Mouse (Mus musculus): ENCODE data around the gene Tmem108. TPM values are rescaled to one million over a fixed set of nuclear protein-coding genes. Genes with fewer than 3 reads are reported as not detected.

Tmem108 gene
- polyA plus RNA-seq, 1 experiment from 2014 or later, result 88.6 TPM

DNA sequence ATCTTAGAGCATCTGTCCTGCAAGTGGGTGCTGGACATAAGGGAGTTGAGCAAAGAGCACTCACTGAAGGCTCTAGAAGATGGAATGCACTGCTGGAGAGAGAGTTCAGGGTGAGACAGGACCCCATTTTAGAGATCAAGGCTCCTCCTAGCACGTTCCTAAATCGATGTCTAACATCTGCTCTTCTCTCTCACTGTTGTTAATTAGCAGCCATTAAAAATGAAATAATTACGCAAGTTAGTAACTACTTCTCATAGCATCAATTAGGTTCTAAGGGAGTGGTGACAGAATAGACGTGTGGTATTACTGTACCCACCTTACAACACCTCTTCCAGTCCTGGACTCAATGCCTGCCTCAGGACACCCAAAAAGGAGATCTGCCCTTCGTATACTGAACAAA, 103.7 kb downstream of the Tmem108 start:
- no peaks in the 10 kb centered on the region for H3K27me3 ChIP-seq (replicated peaks; ENCODE audit: control insufficient read depth, insufficient read depth, low read length)
- H3K9ac ChIP-seq (replicated peaks; ENCODE audit: low read depth, low read length), result no peak overlapping the region
- peaks cover 32% of the 10 kb centered on the region for H3K4me1 ChIP-seq (replicated peaks; ENCODE audit: control insufficient read depth, insufficient read depth, low read length)
- no peak overlapping the region for H3K4me3 ChIP-seq (replicated peaks; ENCODE audit: low read length)
- no peaks in the 10 kb centered on the region for H3K9me3 ChIP-seq (ENCODE audit: control insufficient read depth, low read length)
- 0 out of 2 replicates have a peak, but pooled peaks have one; percentile 5 for ATAC-seq
- peak overlapping the region; percentile 42; the same call in 1 of the 2 replicates for H3K27ac ChIP-seq (ENCODE audit: low read length)
- H3K4me2 ChIP-seq (ENCODE audit: low read length), result no peak overlapping the region
- no peaks in the 10 kb centered on the region for H3K36me3 ChIP-seq (ENCODE audit: control insufficient read depth, insufficient read depth)
- WGBS, result 44% methylated on average over 5 of the region's 5 CpGs

DNA sequence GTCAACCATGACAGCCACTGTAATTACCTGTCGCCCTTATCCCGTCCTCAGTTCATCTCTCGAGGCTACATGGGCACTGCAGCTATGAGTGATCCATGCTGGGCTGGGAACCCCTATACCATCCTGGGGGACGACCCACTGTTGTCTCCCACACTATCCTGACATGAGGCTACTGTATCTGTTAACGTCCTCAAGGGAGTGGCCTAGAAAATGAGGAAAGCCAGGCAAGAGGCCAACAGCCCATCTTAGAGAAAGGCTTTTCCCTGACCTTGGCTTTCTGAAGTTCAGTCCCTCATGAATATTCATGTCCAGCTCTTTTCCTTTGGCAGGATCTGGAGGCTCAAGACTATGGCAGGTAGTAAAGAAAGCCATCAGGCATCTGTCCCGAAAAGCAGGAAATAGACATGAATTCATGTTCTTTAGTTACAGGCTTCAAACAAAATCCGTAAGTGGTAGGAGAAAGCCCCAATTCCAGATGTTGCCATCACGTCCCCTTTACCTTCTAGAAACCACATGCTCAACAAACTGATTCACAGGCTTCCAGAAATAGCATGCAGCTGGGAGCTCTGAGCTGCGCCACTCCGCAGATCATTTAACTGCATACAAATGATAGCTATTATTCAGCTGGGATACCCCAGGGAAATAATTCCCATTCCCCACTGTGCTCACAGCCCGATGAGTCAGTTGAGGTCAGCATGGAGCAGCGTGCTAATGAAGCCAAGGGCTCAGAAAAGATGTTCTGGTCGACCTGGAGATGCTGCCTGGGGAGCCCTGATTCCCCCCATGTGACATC, 104.3 kb downstream of the Tmem108 start:
- ATAC-seq, result peak; percentile 63
- Histone ChIP-seq H3K27ac (ENCODE audit: low read length) (peak overlapping the region; percentile 42), H3K9ac (replicated peaks; ENCODE audit: low read depth, low read length) (no peak overlapping the region), H3K9me3 (ENCODE audit: control insufficient read depth, low read length) (no peaks in the 10 kb centered on the region), H3K4me3 (replicated peaks; ENCODE audit: low read length) (no peak overlapping the region), H3K27me3 (replicated peaks; ENCODE audit: control insufficient read depth, insufficient read depth, low read length) (no peaks in the 10 kb centered on the region), H3K4me2 (ENCODE audit: low read length) (no peak overlapping the region), H3K36me3 (ENCODE audit: control insufficient read depth, insufficient read depth) (no peaks in the 10 kb centered on the region), H3K4me1 (replicated peaks; ENCODE audit: control insufficient read depth, insufficient read depth, low read length) (peaks cover 38% of the 10 kb centered on the region)
- 20% methylated on average over 13 of the region's 13 CpGs for WGBS

DNA sequence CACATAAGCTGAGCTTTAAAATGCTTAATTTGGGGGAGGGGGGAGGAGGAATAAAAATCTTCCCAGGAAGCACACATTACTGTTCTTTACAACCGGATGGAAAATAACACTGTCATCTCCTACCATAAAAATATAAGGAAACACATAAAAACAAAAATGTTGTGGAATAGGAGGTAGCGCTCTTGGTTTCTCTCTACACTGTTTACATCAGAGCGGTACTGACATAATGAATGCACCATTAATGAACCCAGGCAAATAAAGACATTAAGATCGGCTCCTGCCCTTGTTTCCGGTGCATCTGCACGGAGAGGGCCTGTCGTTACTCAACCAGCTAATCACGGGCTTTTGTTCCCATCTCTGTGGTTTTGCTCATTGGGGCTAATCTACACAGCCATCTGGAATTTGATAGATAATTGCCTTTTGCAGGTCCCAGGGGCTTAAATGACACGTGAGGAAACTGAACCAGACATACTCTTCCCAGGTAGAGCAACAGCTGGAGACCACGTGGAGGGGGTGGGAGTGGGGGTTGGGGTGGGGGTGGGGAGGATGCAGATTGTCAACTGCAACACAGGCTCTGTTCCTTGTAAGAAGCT, 107.5 kb downstream of the Tmem108 start:
- Histone ChIP-seq H3K27ac (ENCODE audit: low read length) (peak overlapping the region; percentile 81), H3K9ac (replicated peaks; ENCODE audit: low read depth, low read length) (no peak overlapping the region), H3K4me3 (replicated peaks; ENCODE audit: low read length) (no peak overlapping the region), H3K27me3 (replicated peaks; ENCODE audit: control insufficient read depth, insufficient read depth, low read length) (no peaks in the 10 kb centered on the region), H3K9me3 (ENCODE audit: control insufficient read depth, low read length) (no peaks in the 10 kb centered on the region), H3K4me1 (replicated peaks; ENCODE audit: control insufficient read depth, insufficient read depth, low read length) (peaks cover 43% of the 10 kb centered on the region), H3K36me3 (ENCODE audit: control insufficient read depth, insufficient read depth) (no peaks in the 10 kb centered on the region), H3K4me2 (ENCODE audit: low read length) (no peak overlapping the region)
- peak; percentile 50 for ATAC-seq
- WGBS, result 7% methylated on average over 10 of the region's 10 CpGs

DNA sequence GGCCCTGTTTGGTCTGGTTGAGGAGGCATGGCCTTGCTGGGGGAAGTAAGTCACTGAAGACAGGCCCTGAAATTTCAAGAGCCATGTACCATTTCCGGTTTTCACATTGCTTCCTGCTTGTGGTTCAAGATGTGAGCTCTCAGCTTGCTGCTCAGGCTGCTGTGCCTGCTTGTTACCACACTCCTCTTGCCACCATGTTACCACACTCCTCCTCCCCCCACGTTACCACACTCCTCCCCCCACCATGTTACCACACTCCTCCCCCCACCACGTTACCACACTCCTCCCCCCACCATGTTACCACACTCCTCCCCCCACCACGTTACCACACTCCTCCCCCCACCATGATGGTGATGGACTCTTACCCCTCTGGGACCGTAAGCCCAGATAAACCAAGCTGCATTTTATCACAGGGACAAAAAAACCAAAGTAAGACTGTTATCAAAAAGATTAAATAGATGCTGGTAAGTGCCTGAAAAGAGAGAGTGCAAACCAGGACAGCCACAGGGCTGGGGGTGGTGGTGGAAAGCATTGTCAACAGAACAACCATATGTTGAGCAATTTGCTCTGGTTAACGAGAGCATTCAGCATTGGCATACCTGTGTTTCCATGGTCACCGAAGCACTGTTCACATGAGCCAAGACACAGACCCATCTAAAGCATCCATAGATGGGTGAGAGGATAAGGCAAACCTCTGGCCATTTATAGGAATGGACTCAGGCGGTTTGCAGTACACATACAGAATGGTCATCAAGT, 109.3 kb downstream of the Tmem108 start:
- ATAC-seq, result no peak
- Histone ChIP-seq H3K4me1 (replicated peaks; ENCODE audit: control insufficient read depth, insufficient read depth, low read length) (peaks cover 37% of the 10 kb centered on the region), H3K4me3 (replicated peaks; ENCODE audit: low read length) (no peak overlapping the region), H3K27ac (ENCODE audit: low read length) (0 out of 2 replicates have a peak overlapping the region, but pooled peaks have one; percentile 22), H3K4me2 (ENCODE audit: low read length) (no peak overlapping the region), H3K9ac (replicated peaks; ENCODE audit: low read depth, low read length) (no peak overlapping the region), H3K27me3 (replicated peaks; ENCODE audit: control insufficient read depth, insufficient read depth, low read length) (no peaks in the 10 kb centered on the region), H3K9me3 (ENCODE audit: control insufficient read depth, low read length) (no peaks in the 10 kb centered on the region), H3K36me3 (ENCODE audit: control insufficient read depth, insufficient read depth) (no peaks in the 10 kb centered on the region)
- 45% methylated on average over 8 of the region's 8 CpGs for WGBS

DNA sequence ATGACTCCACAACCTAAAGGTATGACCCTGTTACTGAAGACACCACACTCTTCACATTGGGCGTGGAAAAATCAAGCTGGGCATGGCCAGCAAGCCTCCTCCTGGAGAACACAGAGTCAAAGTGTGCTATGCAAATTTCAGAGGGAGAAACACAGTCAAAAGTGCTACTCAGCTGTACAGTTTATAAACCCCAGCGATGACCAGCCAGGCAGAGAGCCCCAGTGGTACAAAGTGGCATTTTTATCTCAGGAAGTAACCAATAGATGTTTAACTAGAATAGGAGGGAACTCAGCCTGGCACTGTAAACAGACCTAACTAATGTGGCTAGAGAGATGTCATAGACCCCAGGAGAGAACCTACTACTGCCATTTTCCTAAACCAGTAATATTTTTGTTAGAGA, 115.0 kb downstream of the Tmem108 start:
- 82% methylated on average over 2 of the region's 2 CpGs for WGBS
- Histone ChIP-seq H3K4me2 (ENCODE audit: low read length) (no peak overlapping the region), H3K27me3 (replicated peaks; ENCODE audit: control insufficient read depth, insufficient read depth, low read length) (no peaks in the 10 kb centered on the region), H3K36me3 (ENCODE audit: control insufficient read depth, insufficient read depth) (no peaks in the 10 kb centered on the region), H3K9ac (replicated peaks; ENCODE audit: low read depth, low read length) (no peak overlapping the region), H3K4me3 (replicated peaks; ENCODE audit: low read length) (no peak overlapping the region), H3K9me3 (ENCODE audit: control insufficient read depth, low read length) (no peaks in the 10 kb centered on the region), H3K27ac (ENCODE audit: low read length) (no peak overlapping the region), H3K4me1 (replicated peaks; ENCODE audit: control insufficient read depth, insufficient read depth, low read length) (peaks cover 10% of the 10 kb centered on the region)
- ATAC-seq, result no peak

DNA sequence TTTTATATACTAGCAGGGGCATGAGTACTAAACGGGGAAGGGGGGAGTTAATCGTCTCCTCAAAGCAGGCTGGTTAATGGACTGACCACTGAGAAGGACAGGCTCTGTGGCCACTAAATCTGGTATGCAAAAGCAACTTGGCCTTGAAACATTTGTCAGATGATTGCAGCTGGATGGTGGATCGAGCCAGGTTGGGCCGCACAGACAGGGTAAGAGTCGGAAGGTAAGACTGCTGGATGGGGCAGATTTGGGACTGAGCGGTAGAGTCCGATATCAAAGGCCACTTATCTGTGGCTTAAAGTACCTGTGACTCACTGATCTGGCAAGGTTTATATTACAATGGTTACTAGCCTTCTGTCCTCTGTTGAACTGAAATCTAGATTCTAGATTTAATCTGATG, 115.9 kb downstream of the Tmem108 start:
- Histone ChIP-seq H3K27ac (ENCODE audit: low read length) (no peak overlapping the region), H3K9ac (replicated peaks; ENCODE audit: low read depth, low read length) (no peak overlapping the region), H3K27me3 (replicated peaks; ENCODE audit: control insufficient read depth, insufficient read depth, low read length) (no peaks in the 10 kb centered on the region), H3K36me3 (ENCODE audit: control insufficient read depth, insufficient read depth) (no peaks in the 10 kb centered on the region), H3K9me3 (ENCODE audit: control insufficient read depth, low read length) (no peaks in the 10 kb centered on the region), H3K4me1 (replicated peaks; ENCODE audit: control insufficient read depth, insufficient read depth, low read length) (peaks cover 17% of the 10 kb centered on the region), H3K4me3 (replicated peaks; ENCODE audit: low read length) (no peak overlapping the region), H3K4me2 (ENCODE audit: low read length) (no peak overlapping the region)
- WGBS, result 91% methylated on average over 7 of the region's 7 CpGs
- ATAC-seq, result no peak

DNA sequence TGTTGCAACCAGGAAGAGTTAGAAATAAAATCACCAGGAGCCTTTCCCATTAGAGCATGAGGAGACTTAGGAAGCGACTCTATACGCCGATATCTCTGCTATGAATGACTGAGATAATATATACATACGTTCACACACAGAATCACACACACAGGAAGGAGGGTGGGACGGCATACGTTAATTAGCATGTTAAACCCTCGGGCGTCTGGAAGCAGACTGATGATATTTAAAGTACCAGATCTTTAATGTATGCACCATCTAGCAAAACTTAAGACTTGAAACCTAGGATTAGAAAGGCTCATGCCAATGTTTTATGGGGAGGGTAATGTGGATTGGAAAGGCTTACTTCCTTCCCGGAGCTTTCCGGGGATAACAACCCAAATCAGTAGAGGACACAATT, 119.3 kb downstream of the Tmem108 start:
- Histone ChIP-seq H3K9me3 (ENCODE audit: control insufficient read depth, low read length) (no peaks in the 10 kb centered on the region), H3K4me3 (replicated peaks; ENCODE audit: low read length) (no peak overlapping the region), H3K4me2 (ENCODE audit: low read length) (no peak overlapping the region), H3K36me3 (ENCODE audit: control insufficient read depth, insufficient read depth) (no peaks in the 10 kb centered on the region), H3K4me1 (replicated peaks; ENCODE audit: control insufficient read depth, insufficient read depth, low read length) (peaks cover 26% of the 10 kb centered on the region), H3K27me3 (replicated peaks; ENCODE audit: control insufficient read depth, insufficient read depth, low read length) (no peaks in the 10 kb centered on the region), H3K27ac (ENCODE audit: low read length) (peak overlapping the region; percentile 56), H3K9ac (replicated peaks; ENCODE audit: low read depth, low read length) (no peak overlapping the region)
- peak; percentile 82 for ATAC-seq
- WGBS, result 45% methylated on average over 10 of the region's 10 CpGs

DNA sequence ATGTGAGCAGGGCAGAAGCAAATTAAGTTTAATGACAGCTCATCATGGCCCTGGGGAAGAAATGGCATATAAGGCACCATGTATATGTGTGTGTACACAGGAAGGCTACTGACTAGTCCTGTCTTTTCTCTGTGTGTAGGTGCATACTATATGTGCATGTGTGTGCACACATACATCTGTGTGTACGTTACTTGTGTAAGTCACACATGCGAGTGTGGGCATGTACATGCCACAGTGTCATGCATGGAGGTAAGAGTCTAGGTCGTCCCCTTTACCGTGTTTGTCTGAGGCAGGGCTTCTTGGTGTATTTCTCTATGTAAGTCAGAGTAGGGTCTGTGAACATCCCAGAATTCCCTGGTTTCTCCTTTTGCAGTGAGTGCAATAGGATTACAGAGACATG, 120.3 kb downstream of the Tmem108 start:
- H3K27ac ChIP-seq (ENCODE audit: low read length), result peak overlapping the region; percentile 26
- no peaks in the 10 kb centered on the region for H3K27me3 ChIP-seq (replicated peaks; ENCODE audit: control insufficient read depth, insufficient read depth, low read length)
- H3K36me3 ChIP-seq (ENCODE audit: control insufficient read depth, insufficient read depth), result no peaks in the 10 kb centered on the region
- no peaks in the 10 kb centered on the region for H3K9me3 ChIP-seq (ENCODE audit: control insufficient read depth, low read length)
- no peak overlapping the region for H3K4me2 ChIP-seq (ENCODE audit: low read length)
- no peak overlapping the region for H3K9ac ChIP-seq (replicated peaks; ENCODE audit: low read depth, low read length)
- no peak overlapping the region for H3K4me3 ChIP-seq (replicated peaks; ENCODE audit: low read length)
- 93% methylated on average over 4 of the region's 4 CpGs for WGBS
- no peak for ATAC-seq
- H3K4me1 ChIP-seq (replicated peaks; ENCODE audit: control insufficient read depth, insufficient read depth, low read length), result peaks cover 28% of the 10 kb centered on the region

DNA sequence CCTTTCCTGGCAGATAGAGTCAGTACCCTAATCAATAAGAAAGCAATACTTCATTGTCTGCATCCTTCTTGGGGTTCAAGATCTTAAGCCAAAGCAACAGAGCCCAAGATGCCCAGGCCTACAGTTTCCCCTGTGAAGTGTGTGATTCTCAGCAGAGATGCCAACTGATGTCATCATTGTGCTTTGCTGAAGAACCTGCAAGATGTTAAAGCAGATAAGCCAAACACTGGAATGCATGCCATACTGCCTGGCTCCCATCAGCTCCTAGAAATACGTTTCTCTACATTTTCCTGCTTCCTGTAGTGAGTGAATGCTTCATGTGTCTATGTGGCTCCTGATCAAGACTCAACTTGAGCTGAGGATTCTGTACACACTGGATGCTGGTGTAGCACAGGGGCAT, 122.2 kb downstream of the Tmem108 start:
- ATAC-seq, result no peak
- peaks cover 28% of the 10 kb centered on the region for H3K4me1 ChIP-seq (replicated peaks; ENCODE audit: control insufficient read depth, insufficient read depth, low read length)
- no peaks in the 10 kb centered on the region for H3K27me3 ChIP-seq (replicated peaks; ENCODE audit: control insufficient read depth, insufficient read depth, low read length)
- no peak overlapping the region for H3K4me3 ChIP-seq (replicated peaks; ENCODE audit: low read length)
- no peak overlapping the region for H3K27ac ChIP-seq (ENCODE audit: low read length)
- no peak overlapping the region for H3K9ac ChIP-seq (replicated peaks; ENCODE audit: low read depth, low read length)
- H3K9me3 ChIP-seq (ENCODE audit: control insufficient read depth, low read length), result no peaks in the 10 kb centered on the region
- no peaks in the 10 kb centered on the region for H3K36me3 ChIP-seq (ENCODE audit: control insufficient read depth, insufficient read depth)
- 41% methylated on average over 1 of the region's 1 CpGs for WGBS
- no peak overlapping the region for H3K4me2 ChIP-seq (ENCODE audit: low read length)

All from forebrain, embryonic 16.5 days (tissue).